Mouse (Mus musculus): Measurements from ENCODE around the gene Fbxw2.
"Not testable (repeated sequence)": the region's sequence is repeated elsewhere in the genome, so short reads cannot be mapped to it uniquely, and the experiment has no call there.

Gene Fbxw2

DNA sequence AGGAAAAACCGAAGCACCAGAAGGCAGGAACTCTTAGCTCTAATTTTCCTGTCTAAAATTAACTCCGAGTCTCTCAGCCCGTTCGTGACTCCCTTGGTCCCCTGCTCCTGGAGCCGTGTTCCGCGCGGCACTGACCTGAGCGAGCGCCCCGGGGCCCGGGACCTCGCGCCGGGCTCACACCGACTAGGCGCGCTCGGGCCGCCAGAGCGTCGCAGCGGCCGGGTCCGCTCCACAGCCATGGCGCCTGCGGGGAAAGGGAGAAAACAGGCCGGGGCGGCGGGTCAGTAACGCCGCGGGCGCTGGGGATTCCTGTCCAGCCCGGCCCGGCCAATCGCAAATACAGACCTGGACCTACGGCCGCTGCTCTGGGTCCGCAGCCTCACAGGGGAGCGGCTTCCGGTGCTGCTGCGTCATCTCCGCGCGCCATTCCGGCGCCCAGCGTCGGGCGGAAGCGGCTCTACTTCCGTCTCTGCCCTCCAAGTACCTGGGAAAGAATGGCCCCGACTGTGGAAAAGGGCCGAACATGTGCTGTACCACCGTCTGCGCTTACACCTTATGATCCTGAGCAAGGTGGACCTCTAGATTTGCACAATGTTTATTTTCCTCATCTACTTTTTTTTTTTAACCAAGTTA is at the start of gene Fbxw2:
Gene Fbxw2, minus strand, starts transcription at position 485 of the 633 bp plus-strand sequence.
- peak; percentile 85 for DNase-seq (ENCODE audit: low read depth, low spot score)

DNA sequence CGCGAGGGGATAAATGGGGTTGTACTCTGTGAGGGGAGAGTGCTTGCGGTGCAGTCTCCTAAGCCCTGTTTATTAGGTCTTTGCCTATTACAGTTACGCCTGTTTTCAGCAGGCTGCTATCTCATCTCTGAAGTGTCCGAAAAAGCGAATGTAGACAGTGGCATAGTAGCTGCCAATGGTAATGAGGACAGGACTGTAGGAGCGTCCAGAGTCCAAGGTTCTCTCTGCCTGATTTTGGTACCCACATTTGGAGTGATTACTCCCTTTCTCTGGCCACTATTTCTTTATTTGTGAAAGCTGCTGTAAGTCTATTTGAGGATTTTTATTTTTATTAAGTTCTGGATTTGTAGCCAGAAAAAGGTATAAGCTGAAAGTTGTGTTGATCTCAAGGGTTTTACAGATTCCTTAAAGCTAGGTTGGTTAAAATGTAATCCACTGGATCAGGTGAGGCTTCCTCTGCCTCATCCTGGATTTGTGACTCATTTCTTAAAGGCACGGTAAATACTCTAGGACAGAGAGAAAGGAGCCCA is 48.8 kb upstream of the Fbxw2 start, which contains the start of gene Psmd5:
Gene Psmd5, minus strand, starts transcription at position 153 of the 530 bp plus-strand sequence.
- DNase-seq (ENCODE audit: low read depth, low spot score) = no peak

DNA sequence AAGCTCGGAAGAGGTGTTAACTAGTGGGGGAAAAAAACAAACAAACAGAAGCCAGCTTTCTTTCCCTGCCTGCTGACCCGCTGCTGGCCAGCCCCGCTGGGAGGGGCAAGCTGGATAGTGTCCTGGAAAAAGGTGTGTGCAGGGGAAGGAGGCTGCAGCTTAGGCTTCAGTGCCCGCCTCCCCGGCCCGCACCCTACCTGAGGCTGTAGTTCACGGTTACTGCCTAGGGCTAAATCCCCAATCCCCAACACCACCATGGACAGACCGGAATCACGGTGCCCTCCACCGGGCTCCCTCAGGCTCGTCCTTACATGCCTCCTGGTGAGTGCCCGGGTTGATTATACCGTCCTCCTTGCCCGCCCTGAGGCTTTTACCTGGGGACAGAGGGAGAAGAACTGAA is 48.2 kb upstream of the Fbxw2 start, which contains the start of gene Cutal:
Gene Cutal, plus strand, starts transcription at position 126 of the 400 bp plus-strand sequence.
- no peak for DNase-seq (ENCODE audit: low read depth, low spot score)

GRCm38 (mm10) chr2:34870520-34871474 is 44.7 kb upstream of the Fbxw2 start:
- DNase-seq (ENCODE audit: low read depth, low spot score) = peak; percentile 99

DNA sequence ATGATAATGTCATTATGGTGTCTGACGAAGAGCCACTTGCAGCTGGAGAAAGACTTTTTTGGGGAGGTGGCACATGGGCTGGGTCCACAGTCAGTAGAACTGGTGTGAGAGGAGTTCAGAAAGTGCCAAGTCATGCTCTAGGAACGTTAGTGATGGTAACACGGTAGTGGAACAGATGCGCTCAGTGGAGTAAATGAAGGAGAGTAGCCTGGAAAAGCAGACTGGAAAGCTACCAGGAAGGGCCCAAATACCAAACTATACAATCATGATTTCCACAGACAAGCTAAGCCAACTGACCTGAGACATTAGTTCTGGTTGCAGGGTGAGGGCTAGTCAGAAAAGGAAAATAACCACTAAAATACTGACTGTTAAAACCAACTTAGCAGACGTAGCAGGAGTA is 43.6 kb upstream of the Fbxw2 start:
- no peak for DNase-seq (ENCODE audit: low read depth, low spot score)

- no peak for DNase-seq (ENCODE audit: low read depth, low spot score)
Observed at GRCm38 (mm10) chr2:34857728-34858127, 31.6 kb upstream of the Fbxw2 start.

GRCm38 (mm10) chr2:34855265-34855664 is 29.2 kb upstream of the Fbxw2 start:
- DNase-seq (ENCODE audit: low read depth, low spot score) = no peak

DNA sequence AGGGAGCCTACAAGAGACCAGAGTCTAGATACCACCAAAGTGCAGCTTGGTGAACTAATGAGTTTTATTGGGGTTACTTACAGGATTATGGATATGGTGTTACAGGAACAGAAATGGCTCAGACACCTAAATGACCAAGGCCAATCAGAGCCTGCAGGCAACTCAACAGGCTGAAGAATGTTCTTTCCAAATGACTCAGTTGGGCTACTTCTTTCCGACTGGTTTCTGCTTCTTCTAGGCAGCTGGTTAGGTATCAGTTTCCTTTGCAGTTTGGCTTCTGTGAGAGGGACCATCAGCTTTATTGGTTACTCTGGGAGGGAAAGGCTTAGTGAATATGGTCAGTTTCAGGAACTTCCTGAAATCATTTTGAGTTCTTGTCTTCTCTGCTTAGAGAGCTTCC is 21.6 kb upstream of the Fbxw2 start:
- DNase-seq (ENCODE audit: low read depth, low spot score) = no peak

- no peak for DNase-seq (ENCODE audit: low read depth, low spot score)
Observed at GRCm38 (mm10) chr2:34843211-34843939, 17.3 kb upstream of the Fbxw2 start.

DNA sequence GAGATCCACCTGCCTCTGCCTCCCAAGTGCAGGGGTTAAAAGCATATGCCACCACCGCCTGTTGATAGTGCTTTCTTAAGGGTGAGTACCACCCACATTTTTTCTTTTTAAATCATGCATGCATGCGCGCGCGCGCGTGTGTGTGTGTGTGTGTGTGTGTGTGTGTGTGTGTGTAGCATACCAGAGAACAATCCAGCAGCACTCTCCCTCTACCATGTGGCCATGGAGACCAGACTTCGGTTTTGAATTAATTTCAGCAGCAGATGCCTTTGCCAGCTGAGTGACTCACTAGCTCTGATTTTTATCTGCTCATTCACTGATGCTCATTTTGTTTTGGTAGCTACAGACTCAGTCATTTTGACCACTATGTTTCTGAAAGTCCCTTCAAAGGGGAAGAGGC is 15.6 kb upstream of the Fbxw2 start:
- no peak for DNase-seq (ENCODE audit: low read depth, low spot score)

GRCm38 (mm10) chr2:34840143-34840542 is 14.0 kb upstream of the Fbxw2 start:
- DNase-seq (ENCODE audit: low read depth, low spot score) = not testable (repeated sequence)

DNA sequence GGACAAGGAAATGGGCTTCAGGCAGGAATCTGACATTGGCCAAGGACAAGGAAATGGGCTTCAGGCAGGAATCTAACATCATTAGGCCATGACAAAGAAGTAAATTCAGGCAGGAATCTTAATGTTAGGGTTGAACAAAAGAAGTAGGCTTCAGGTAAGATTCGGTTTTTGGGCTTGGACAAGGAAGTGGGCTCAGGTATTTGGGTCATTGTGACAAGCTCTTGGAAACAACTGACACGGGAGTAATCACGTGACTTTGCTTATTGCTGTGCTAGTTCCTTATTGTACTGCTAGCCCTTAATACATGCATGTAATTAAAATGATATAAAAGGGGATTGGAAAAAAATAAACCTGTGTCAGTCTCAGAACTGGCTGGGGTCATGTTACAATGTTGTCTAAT is 9.6 kb upstream of the Fbxw2 start:
- no peak for DNase-seq (ENCODE audit: low read depth, low spot score)

DNA sequence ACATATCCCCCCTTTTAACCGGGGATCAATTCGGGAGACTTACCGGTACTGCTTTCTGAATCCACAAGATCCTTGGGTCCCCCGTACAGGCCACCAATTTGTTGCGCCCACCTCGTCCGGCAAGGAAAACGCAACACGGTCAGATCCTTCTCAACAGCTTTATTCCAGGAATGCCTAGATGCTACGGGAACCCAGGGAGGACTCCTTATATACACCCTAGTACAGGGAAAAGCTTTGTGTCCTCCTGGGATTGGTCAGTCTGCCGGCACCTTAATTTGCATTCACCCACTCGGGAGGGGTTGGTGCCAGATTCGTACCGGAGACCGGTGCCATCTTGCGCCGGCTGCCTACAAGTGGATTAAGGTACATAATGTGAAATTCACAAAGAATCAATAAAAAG is 7.5 kb upstream of the Fbxw2 start:
- no peak for DNase-seq (ENCODE audit: low read depth, low spot score)

DNA sequence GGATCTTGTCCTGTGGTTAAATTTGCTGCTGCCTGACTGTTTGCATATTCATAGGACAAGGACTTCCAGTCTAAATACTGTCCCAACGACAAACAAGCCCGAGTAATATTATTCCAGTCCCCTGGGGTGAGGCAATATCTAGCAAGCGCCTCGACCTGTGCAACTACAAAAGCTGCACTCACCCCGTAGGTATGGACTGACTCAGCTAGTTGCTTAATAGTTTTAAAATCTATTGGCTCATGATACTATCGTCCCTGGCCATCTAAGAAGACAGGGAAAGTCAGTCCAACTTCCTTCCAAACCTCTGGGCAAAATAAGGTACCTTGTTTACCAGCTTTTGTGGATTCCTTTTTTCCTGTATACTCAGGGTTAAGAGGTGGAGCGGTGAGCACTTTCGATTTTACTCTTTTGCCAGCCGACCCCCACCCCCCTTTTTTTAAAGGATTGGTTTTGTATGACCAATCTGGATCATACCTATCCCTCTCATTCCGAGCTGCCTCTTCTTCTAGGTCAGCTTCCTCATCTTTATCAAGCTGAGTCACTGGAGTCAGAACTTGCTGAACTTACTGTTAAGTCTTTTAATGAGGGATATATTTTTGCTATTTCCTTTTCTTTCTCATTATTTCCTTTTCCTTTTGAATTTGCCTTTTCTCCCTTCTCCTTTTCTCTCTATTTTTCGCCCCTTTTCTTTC is 6.8 kb upstream of the Fbxw2 start, which contains the start of gene Gm34653:
Gene Gm34653, plus strand, starts transcription at position 242 of the 692 bp plus-strand sequence.
- not testable (repeated sequence) for DNase-seq (ENCODE audit: low read depth, low spot score)

- not testable (repeated sequence) for DNase-seq (ENCODE audit: low read depth, low spot score)
Observed at GRCm38 (mm10) chr2:34830066-34830465, 4.0 kb upstream of the Fbxw2 start.

GRCm38 (mm10) chr2:34828026-34828425 is 1.9 kb upstream of the Fbxw2 start:
- DNase-seq (ENCODE audit: low read depth, low spot score) = no peak

DNA sequence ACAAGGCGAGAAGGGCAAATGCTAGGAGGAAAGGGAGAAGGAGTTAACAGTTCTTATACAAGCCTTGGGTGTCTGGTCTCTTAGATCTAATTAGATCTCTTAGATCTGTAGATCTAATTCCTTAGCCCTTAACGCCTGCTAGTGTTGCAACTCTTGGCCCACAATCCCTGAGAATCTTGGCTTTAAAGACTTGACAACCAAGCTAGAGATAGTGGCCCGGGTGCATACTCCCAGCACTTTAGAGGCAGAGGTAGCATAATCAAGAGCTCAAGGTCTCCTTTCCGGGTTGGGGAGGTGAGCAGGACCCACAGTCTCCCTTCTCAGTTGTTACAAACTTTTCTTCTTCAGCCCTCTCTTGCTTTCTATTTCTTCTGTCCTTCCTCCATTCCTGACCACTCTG is 1.5 kb upstream of the Fbxw2 start:
- DNase-seq (ENCODE audit: low read depth, low spot score) = no peak

GRCm38 (mm10) chr2:34826460-34827231 is 535 bp upstream of the Fbxw2 start:
- no peak for DNase-seq (ENCODE audit: low read depth, low spot score)

DNA sequence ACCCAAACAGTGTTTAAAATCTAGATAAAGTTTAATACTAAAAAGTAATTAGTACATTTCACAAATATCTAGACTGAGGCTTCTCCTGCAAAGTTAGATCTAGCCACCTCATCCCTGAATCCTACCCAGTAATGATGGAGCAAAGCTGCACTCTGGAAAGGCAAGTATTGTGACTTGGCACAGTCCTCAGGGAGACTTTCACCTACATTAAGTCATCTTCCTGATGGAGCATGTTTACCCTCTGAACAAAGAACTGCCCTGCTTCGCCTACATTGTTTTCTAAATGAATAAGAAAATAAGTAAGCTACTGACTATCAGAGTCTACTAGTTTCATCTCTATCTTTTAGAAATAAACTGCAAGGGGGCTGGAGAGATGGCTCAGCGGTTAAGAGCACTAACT is 7.6 kb downstream of the Fbxw2 start:
- DNase-seq (ENCODE audit: low read depth, low spot score) = no peak

DNA sequence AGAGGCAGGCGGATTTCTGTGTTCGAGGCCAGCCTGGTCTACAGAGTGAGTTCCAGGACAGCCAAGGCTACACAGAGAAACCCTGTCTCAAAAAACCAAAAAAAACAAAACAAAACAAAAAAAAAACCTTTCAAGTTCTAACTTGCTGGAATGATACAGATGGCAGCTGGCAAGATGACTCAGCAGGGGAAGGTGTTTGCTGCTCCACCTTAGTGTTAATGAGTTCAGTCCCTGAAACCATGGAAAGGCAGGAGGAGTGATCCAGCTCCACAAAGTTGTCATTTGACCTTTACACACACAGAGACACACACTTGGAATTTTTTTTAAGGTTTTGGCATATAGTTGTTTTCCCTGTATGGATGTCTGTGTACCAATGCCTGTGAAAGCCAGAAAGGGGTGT is 10.2 kb downstream of the Fbxw2 start:
- DNase-seq (ENCODE audit: low read depth, low spot score) = not testable (repeated sequence)
